8 mouse cellular contexts compared by ENCODE assay signal in the genomic region with DNA sequence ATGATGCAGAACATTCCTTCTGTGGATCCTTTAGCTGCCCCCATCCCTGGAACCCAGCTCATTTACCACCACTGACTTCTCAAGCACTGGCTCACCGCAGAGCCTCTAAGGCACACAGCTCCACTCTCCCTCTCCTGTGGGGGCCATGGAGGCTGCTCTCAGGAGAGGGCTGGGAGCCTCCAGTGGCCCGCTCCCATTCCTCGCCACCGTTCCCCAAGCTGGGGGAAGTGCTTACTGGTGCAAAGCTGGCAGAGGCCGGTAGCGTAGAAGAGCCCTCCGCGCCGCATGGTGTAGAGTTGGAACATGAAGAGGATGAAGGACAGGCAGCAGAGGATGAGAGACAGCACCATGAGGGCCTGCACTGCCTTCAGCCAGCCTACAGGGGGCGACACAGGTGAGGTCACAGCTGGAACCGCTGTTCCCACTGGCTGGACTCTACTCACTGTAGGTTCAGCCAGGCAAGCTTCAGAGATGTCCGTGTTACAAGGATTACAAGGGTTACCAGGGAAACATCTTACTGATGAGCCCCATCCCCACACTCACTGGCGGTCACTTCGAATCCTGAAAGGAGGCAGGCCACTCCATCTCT. TPM values are rescaled to one million over a fixed set of nuclear protein-coding genes. Genes with fewer than 3 reads are reported as not detected.
DNase-seq lines count a peak whose midpoint lies in the region; ATAC-seq and TF ChIP-seq lines count a peak whose summit lies in the region.

No protein-coding gene starts in this region.

- no peak for TF ChIP-seq EP300 in lung, postnatal 0 days (IDR thresholded peaks at IDR 0.05)

- H3K27ac ChIP-seq in lung, postnatal 0 days (ENCODE audit: low read length) = no peak overlapping the region
- no peak overlapping the region for H3K27ac ChIP-seq in intestine, embryonic 15.5 days
- no peak overlapping the region for H3K27ac ChIP-seq in stomach, embryonic 16.5 days (ENCODE audit: low read length)

- DNase-seq in CD4-positive, CD25-positive, alpha-beta regulatory T cell, adult 2 months (ENCODE audit: low read depth, low spot score) = peak; percentile 65
- DNase-seq in lung, postnatal 0 days (ENCODE audit: low spot score) = peak; percentile 27
- DNase-seq in lung, adult 18-20 months = no peak
- no peak for DNase-seq in layer of hippocampus, postnatal 25 days (ENCODE audit: extremely low spot score in 1 of 2, low spot score in 1 of 2)
- no peak for DNase-seq in layer of hippocampus, adult 18-20 months (ENCODE audit: low spot score in 2 of 2)

- TF ChIP-seq CTCF in lung, postnatal 0 days (IDR thresholded peaks at IDR 0.05) = peak; percentile 67

- peaks cover 28% of the 10 kb centered on the region for H3K4me1 ChIP-seq in lung, postnatal 0 days (ENCODE audit: insufficient read depth, low read depth, low read length)
- peaks cover 66% of the 10 kb centered on the region for H3K4me1 ChIP-seq in intestine, embryonic 15.5 days (replicated peaks)
- H3K4me1 ChIP-seq in stomach, embryonic 16.5 days (ENCODE audit: control insufficient read depth, insufficient read depth, low read length) = peaks cover 67% of the 10 kb centered on the region

- H3K36me3 ChIP-seq in lung, postnatal 0 days (ENCODE audit: insufficient read depth, low read length) = no peaks in the 10 kb centered on the region
- H3K36me3 ChIP-seq in intestine, embryonic 15.5 days = no peaks in the 10 kb centered on the region; the same call in 1 of the 2 replicates
- no peaks in the 10 kb centered on the region for H3K36me3 ChIP-seq in stomach, embryonic 16.5 days (ENCODE audit: control insufficient read depth, insufficient read depth, low read length)

- no peak for ATAC-seq in CD4-positive, CD25-positive, alpha-beta regulatory T cell, adult 4 months
- ATAC-seq in lung, postnatal 0 days = no peak
- no peak for ATAC-seq in intestine, embryonic 15.5 days
- no peak for ATAC-seq in stomach, embryonic 16.5 days (ENCODE audit: insufficient read depth, low FRiP score)

- H3K27me3 ChIP-seq in lung, postnatal 0 days (replicated peaks; ENCODE audit: insufficient read depth, low read length) = no peaks in the 10 kb centered on the region
- H3K27me3 ChIP-seq in intestine, embryonic 15.5 days (replicated peaks) = no peaks in the 10 kb centered on the region
- H3K27me3 ChIP-seq in stomach, embryonic 16.5 days (ENCODE audit: control insufficient read depth, insufficient read depth, low read length) = no peaks in the 10 kb centered on the region

- H3K9me3 ChIP-seq in lung, postnatal 0 days (ENCODE audit: low read length) = no peaks in the 10 kb centered on the region
- no peaks in the 10 kb centered on the region for H3K9me3 ChIP-seq in intestine, embryonic 15.5 days
- no peaks in the 10 kb centered on the region for H3K9me3 ChIP-seq in stomach, embryonic 16.5 days (replicated peaks; ENCODE audit: control insufficient read depth, low read length)

- WGBS in lung, postnatal 0 days = 77% methylated on average over 14 of the region's 14 CpGs
- 69% methylated on average over 14 of the region's 14 CpGs for WGBS in intestine, embryonic 15.5 days
- WGBS in stomach, embryonic 16.5 days = 64% methylated on average over 14 of the region's 14 CpGs

- no peak overlapping the region for H3K4me2 ChIP-seq in lung, postnatal 0 days (replicated peaks; ENCODE audit: low read depth, low read length)
- H3K4me2 ChIP-seq in intestine, embryonic 15.5 days (replicated peaks) = peak overlapping the region; percentile 77
- peak overlapping the region; percentile 62 for H3K4me2 ChIP-seq in stomach, embryonic 16.5 days (ENCODE audit: low read depth, low read length)

- no peak overlapping the region for H3K9ac ChIP-seq in lung, postnatal 0 days (replicated peaks; ENCODE audit: low read depth)
- H3K9ac ChIP-seq in intestine, embryonic 15.5 days = no peak overlapping the region
- peak overlapping the region; percentile 2; the same call in 1 of the 2 replicates for H3K9ac ChIP-seq in stomach, embryonic 16.5 days (ENCODE audit: low read length)

- no peak overlapping the region for H3K4me3 ChIP-seq in lung, postnatal 0 days (ENCODE audit: low read depth, low read length)
- peak overlapping the region; percentile 40 for H3K4me3 ChIP-seq in intestine, embryonic 15.5 days (replicated peaks)
- peak overlapping the region; percentile 62; the same call in 1 of the 2 replicates for H3K4me3 ChIP-seq in stomach, embryonic 16.5 days (replicated peaks; ENCODE audit: low read length)

RNA-seq across cellular contexts. Expression of a gene that starts 2.0 kb away (rescaled TPM):
- polyA plus RNA-seq in CD4-positive, CD25-positive, alpha-beta regulatory T cell, adult 4 months (2017; shearing (Covaris generic)) = 100 to 1,000 TPM; 575 to 614 TPM
- polyA plus RNA-seq in lung, postnatal 0 days (2015; fragmentation: Nextera tagmentation; extraction: Ambion mirVana) = 233 and 255 TPM in 2 replicates
- 141 and 168 TPM in 2 replicates for polyA plus RNA-seq in intestine, embryonic 15.5 days (2015; fragmentation: Nextera tagmentation; extraction: Ambion mirVana)
- 197 and 224 TPM in 2 replicates for polyA plus RNA-seq in stomach, embryonic 16.5 days (2015; fragmentation: Nextera tagmentation; extraction: Ambion mirVana)
- 1 to 10 TPM; 2.2 to 2.5 TPM for total RNA-seq in layer of hippocampus, postnatal 25 days (2021)
- 1 to 10 TPM; 2.1 to 2.3 TPM for total RNA-seq in layer of hippocampus, adult 18-20 months (2021)

RNA-seq across cellular contexts. Expression of a gene that starts 4.7 kb away (rescaled TPM):
- polyA plus RNA-seq in CD4-positive, CD25-positive, alpha-beta regulatory T cell, adult 4 months (2017; shearing (Covaris generic)) = 1 to 10 TPM; 2.9 to 3.7 TPM
- polyA plus RNA-seq in lung, postnatal 0 days (2015; fragmentation: Nextera tagmentation; extraction: Ambion mirVana) = 8.9 and 11.2 TPM in 2 replicates
- 4.3 and 4.5 TPM in 2 replicates for polyA plus RNA-seq in intestine, embryonic 15.5 days (2015; fragmentation: Nextera tagmentation; extraction: Ambion mirVana)
- 4.1 and 5.1 TPM in 2 replicates for polyA plus RNA-seq in stomach, embryonic 16.5 days (2015; fragmentation: Nextera tagmentation; extraction: Ambion mirVana)
- total RNA-seq in layer of hippocampus, postnatal 25 days (2021) = 1 to 10 TPM; 3.1 to 3.2 TPM
- total RNA-seq in layer of hippocampus, adult 18-20 months (2021) = 1 to 10 TPM; 4.1 to 4.2 TPM

RNA-seq across cellular contexts. Expression of a gene that starts 22.4 kb away (rescaled TPM):
- polyA plus RNA-seq in CD4-positive, CD25-positive, alpha-beta regulatory T cell, adult 4 months (2017; shearing (Covaris generic)) = 1 to 10 TPM; 5.9 to 8.9 TPM
- polyA plus RNA-seq in lung, postnatal 0 days (2015; fragmentation: Nextera tagmentation; extraction: Ambion mirVana) = 3.9 and 4.1 TPM in 2 replicates
- polyA plus RNA-seq in intestine, embryonic 15.5 days (2015; fragmentation: Nextera tagmentation; extraction: Ambion mirVana) = 5.8 and 7.0 TPM in 2 replicates
- polyA plus RNA-seq in stomach, embryonic 16.5 days (2015; fragmentation: Nextera tagmentation; extraction: Ambion mirVana) = 4.2 and 6.0 TPM in 2 replicates
- 10 to 100 TPM; 22.5 to 24.6 TPM for total RNA-seq in layer of hippocampus, postnatal 25 days (2021)
- 10 to 100 TPM; 21.8 to 22.4 TPM for total RNA-seq in layer of hippocampus, adult 18-20 months (2021)

RNA-seq across cellular contexts. Expression of a gene that starts 22.7 kb away (rescaled TPM):
- polyA plus RNA-seq in CD4-positive, CD25-positive, alpha-beta regulatory T cell, adult 4 months (2017; shearing (Covaris generic)) = not detected
- 0.14 and 0.23 TPM in 2 replicates for polyA plus RNA-seq in lung, postnatal 0 days (2015; fragmentation: Nextera tagmentation; extraction: Ambion mirVana)
- polyA plus RNA-seq in intestine, embryonic 15.5 days (2015; fragmentation: Nextera tagmentation; extraction: Ambion mirVana) = 0.85 and 1.00 TPM in 2 replicates
- polyA plus RNA-seq in stomach, embryonic 16.5 days (2015; fragmentation: Nextera tagmentation; extraction: Ambion mirVana) = 0.49 and 1.2 TPM in 2 replicates
- total RNA-seq in layer of hippocampus, postnatal 25 days (2021) = not detected
- total RNA-seq in layer of hippocampus, adult 18-20 months (2021) = not detected

RNA-seq across cellular contexts. Expression of a gene that starts 41.0 kb away (rescaled TPM):
- polyA plus RNA-seq in CD4-positive, CD25-positive, alpha-beta regulatory T cell, adult 4 months (2017; shearing (Covaris generic)) = under 1 TPM in 1 of 2 experiments, not detected in 1; 0.23 TPM
- polyA plus RNA-seq in lung, postnatal 0 days (2015; fragmentation: Nextera tagmentation; extraction: Ambion mirVana) = 0.62 and 0.75 TPM in 2 replicates
- 0.49 and 0.51 TPM in 2 replicates for polyA plus RNA-seq in intestine, embryonic 15.5 days (2015; fragmentation: Nextera tagmentation; extraction: Ambion mirVana)
- 0.23 and 0.40 TPM in 2 replicates for polyA plus RNA-seq in stomach, embryonic 16.5 days (2015; fragmentation: Nextera tagmentation; extraction: Ambion mirVana)
- 10 to 100 TPM; 11.2 to 12.7 TPM for total RNA-seq in layer of hippocampus, postnatal 25 days (2021)
- total RNA-seq in layer of hippocampus, adult 18-20 months (2021) = 10 to 100 TPM; 10.6 to 10.7 TPM

Comparison
In these comparisons a context has a peak if more than half of its experiments do, and no peak if none do; other contexts are left out.
1. DNase-seq: peak in CD4-positive, CD25-positive, alpha-beta regulatory T cell, adult 2 months (single experiment) and lung, postnatal 0 days (single experiment); none in lung, adult 18-20 months (0 of 2), layer of hippocampus, postnatal 25 days (0 of 2) and layer of hippocampus, adult 18-20 months (0 of 2).